Mouse (Mus musculus): ENCODE measurements around the gene Acvr2b. TPM values are rescaled to one million over a fixed set of nuclear protein-coding genes. Genes with fewer than 3 reads are reported as not detected.
A peak's percentile ranks its signal among the peaks of the same experiment; 100 is the strongest.

Acvr2b gene
- polyA plus RNA-seq, 1 experiment from 2014 or later: 7.0 TPM

DNA sequence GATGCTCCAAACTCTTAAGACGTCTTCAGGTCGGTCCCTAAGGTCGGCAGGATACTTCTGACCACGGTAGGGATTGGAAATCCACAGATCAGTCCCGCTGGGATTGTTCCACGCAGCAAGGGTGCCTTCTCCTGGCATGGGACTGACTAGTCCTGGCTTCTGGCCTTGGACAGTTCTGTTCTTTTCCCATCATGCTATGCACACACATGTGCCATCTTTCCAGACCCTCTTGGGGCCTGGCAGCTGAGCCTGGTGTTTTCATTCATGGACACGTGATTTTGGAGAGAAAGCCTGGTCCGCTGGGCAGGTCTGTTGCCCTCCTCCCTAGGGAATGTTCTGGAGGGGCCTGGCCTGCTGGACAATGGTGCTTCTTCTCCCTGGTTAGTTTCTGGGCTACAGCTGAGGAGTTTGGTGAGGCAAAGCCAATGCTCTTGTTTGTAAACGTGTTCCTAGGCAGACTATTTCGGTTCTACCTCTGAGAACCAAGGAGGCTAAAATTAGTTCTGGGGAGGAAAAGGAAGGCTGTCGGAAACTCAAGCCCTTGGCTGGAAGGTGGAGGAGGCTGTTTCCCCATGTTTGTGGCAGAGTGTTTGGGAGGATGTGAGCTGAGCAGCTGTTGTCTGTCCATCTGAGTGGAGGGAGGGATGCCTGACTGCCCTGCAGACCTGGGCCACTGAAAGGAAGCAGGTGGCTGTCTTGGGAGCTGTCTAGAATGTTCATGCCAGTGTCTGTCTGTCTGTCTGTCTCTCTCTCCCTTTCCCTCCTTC lies 7.2 kb downstream of the Acvr2b start:
- Histone ChIP-seq H3K9me3 (replicated peaks) (peaks cover 11% of the 10 kb centered on the region; the same call in 1 of the 2 replicates), H3K36me3 (peaks cover 5% of the 10 kb centered on the region), H3K27ac (no peak overlapping the region), H3K4me1 (peaks cover 20% of the 10 kb centered on the region), H3K27me3 (replicated peaks) (peaks cover 15% of the 10 kb centered on the region), H3K9ac (no peak overlapping the region), H3K4me3 (no peak overlapping the region), H3K4me2 (no peak overlapping the region)
- 66% methylated on average over 11 of the region's 11 CpGs for WGBS (ENCODE audit: insufficient replicate concordance)
- no peak for ATAC-seq

DNA sequence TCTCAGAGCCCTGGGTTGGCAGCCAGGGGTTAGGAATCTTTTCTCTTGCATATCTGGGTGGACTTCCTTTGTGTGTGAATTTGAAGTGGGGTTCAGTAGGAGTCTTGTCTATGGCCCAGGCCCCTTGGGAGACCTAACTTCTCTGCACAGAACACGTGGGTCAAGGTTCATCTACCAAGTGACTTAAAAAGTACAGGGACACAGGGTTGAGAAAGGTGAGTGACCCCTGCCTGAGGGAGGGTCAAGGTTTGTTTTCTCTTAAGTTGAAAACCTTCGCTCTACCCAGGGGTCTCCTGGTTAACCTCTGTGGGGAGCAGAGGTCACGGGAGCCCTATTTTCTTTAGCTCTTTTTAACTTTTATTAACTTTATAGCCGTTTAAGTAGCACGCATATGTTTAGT lies 7.9 kb downstream of the Acvr2b start:
- WGBS (ENCODE audit: insufficient replicate concordance): 68% methylated on average over 5 of the region's 5 CpGs
- no peak overlapping the region for H3K9ac ChIP-seq
- H3K27ac ChIP-seq: no peak overlapping the region
- no peak overlapping the region for H3K4me3 ChIP-seq
- peaks cover 20% of the 10 kb centered on the region for H3K4me1 ChIP-seq
- ATAC-seq: no peak
- 0 out of 2 replicates have a peak, but pooled peaks cover 7% of the 10 kb centered on the region for H3K27me3 ChIP-seq (replicated peaks)
- H3K4me2 ChIP-seq: no peak overlapping the region
- peaks cover 5% of the 10 kb centered on the region for H3K36me3 ChIP-seq
- peaks cover 11% of the 10 kb centered on the region; the same call in 1 of the 2 replicates for H3K9me3 ChIP-seq (replicated peaks)

DNA sequence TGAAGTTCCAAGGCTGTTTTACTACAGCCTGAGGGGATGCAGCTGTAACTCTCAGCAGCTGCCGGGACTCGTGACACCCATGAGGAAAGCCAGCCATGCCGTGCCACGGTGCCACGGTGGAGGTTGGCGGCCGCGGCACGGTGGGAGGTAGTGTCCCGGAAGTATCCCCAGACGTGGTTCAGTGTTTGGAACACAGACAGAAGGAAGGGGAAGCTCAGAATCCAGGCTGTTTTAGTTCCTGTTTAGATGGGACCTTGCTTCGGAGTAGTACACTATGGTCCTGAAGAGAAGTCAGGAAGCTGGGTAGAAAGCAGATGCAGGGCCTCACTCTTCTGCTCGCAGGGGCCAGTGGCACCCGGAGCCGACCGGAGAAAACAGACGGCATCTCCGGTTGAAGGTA lies 16.1 kb downstream of the Acvr2b start:
- no peak overlapping the region for H3K27ac ChIP-seq
- peaks cover 5% of the 10 kb centered on the region; the same call in 1 of the 2 replicates for H3K9me3 ChIP-seq (replicated peaks)
- no peak for ATAC-seq
- H3K4me2 ChIP-seq: no peak overlapping the region
- no peak overlapping the region for H3K4me3 ChIP-seq
- no peaks in the 10 kb centered on the region for H3K27me3 ChIP-seq (replicated peaks)
- 69% methylated on average over 18 of the region's 18 CpGs for WGBS (ENCODE audit: insufficient replicate concordance)
- H3K4me1 ChIP-seq: no peaks in the 10 kb centered on the region; the same call in 1 of the 2 replicates
- no peak overlapping the region for H3K9ac ChIP-seq
- no peaks in the 10 kb centered on the region for H3K36me3 ChIP-seq

GRCm38 (mm10) chr9:119419852-119420438 lies 18.0 kb downstream of the Acvr2b start:
- no peak for ATAC-seq
- no peaks in the 10 kb centered on the region for H3K9me3 ChIP-seq (replicated peaks)
- H3K27ac ChIP-seq: no peak overlapping the region
- H3K36me3 ChIP-seq: no peaks in the 10 kb centered on the region
- no peak overlapping the region for H3K4me3 ChIP-seq
- 68% methylated on average over 12 of the region's 12 CpGs for WGBS (ENCODE audit: insufficient replicate concordance)
- no peak overlapping the region for H3K4me2 ChIP-seq
- H3K27me3 ChIP-seq (replicated peaks): no peaks in the 10 kb centered on the region
- no peak overlapping the region for H3K9ac ChIP-seq
- peaks cover 8% of the 10 kb centered on the region for H3K4me1 ChIP-seq

DNA sequence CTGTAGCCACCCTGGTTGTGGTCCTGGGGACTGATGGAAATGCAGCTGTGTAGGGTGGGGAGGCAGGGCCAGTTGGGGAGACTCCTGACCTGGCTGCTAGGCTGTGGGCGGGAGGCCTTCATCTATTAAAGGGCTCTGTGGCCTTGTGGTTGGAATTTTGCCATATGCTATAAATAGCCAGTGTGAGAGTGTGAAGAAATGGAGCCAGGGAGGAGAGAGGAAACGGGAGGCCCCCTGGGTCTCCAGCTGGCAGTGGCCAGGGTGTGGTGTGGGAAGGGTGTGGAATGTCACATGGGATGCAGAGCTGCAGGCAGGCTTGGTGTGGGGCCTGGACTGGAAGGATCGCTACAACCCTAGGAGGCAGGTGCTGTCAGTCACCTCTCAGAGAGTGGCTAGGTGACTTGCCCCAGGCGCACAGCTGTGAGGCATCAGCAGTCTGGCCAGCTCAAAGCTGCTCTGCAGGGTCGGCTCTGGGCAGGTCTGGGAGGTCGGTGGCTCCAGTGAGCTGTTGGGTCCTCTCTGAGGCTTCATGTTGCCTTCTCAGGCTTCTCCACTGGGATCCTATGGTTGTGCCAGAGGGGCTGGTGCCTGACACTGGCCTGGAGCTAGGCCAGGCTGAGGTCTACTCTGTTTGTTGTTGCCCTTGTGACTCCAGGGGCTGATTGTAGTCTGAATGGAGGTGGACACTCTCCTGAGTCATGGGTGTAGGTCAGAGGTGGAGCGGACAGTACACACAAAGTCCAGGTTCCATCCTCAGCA lies 23.5 kb downstream of the Acvr2b start:
- H3K9me3 ChIP-seq (replicated peaks): no peaks in the 10 kb centered on the region
- H3K4me2 ChIP-seq: no peak overlapping the region
- no peaks in the 10 kb centered on the region for H3K27me3 ChIP-seq (replicated peaks)
- peaks cover 4% of the 10 kb centered on the region; the same call in 1 of the 2 replicates for H3K36me3 ChIP-seq
- peak; percentile 36 for ATAC-seq
- H3K4me1 ChIP-seq: peaks cover 24% of the 10 kb centered on the region
- H3K4me3 ChIP-seq: no peak overlapping the region
- WGBS (ENCODE audit: insufficient replicate concordance): 39% methylated on average over 7 of the region's 7 CpGs
- no peak overlapping the region for H3K9ac ChIP-seq
- peak overlapping the region; percentile 3; the same call in 1 of the 2 replicates for H3K27ac ChIP-seq

GRCm38 (mm10) chr9:119425976-119426415 lies 24.1 kb downstream of the Acvr2b start:
- Histone ChIP-seq H3K36me3 (peaks cover 4% of the 10 kb centered on the region; the same call in 1 of the 2 replicates), H3K4me1 (peaks cover 24% of the 10 kb centered on the region), H3K9me3 (replicated peaks) (no peaks in the 10 kb centered on the region), H3K4me2 (no peak overlapping the region), H3K4me3 (no peak overlapping the region), H3K27ac (no peak overlapping the region), H3K9ac (no peak overlapping the region), H3K27me3 (replicated peaks) (no peaks in the 10 kb centered on the region)
- ATAC-seq: no peak
- WGBS (ENCODE audit: insufficient replicate concordance): 79% methylated on average over 13 of the region's 13 CpGs

- WGBS (ENCODE audit: insufficient replicate concordance): 77% methylated on average over 7 of the region's 7 CpGs
- no peak overlapping the region for H3K27ac ChIP-seq
- ATAC-seq: no peak
Observed at GRCm38 (mm10) chr9:119426483-119426882, 24.6 kb downstream of the Acvr2b start.

DNA sequence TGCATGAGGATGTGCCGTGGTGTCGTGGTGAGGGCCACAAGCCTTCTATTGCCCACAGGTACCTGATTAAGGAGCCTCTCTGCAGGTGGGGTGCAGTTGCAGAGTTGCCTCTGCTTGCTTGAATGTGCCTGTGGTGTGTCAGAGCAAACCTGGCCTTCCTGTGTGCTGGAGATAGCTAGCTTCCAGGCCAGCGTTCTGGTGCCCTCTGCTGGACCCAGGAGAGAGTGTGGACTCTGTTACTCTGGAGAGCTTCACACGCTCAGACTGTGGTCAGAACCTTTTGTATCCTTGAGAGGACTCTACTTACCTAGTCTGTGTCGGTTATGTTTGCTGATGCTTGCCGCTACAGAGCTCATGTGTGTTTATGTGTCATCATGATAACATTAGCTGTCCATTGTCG lies 28.4 kb downstream of the Acvr2b start:
- 45% methylated on average over 7 of the region's 7 CpGs for WGBS (ENCODE audit: insufficient replicate concordance)
- Histone ChIP-seq H3K36me3 (peaks cover 32% of the 10 kb centered on the region), H3K4me1 (peaks cover 12% of the 10 kb centered on the region), H3K9ac (no peak overlapping the region), H3K27me3 (replicated peaks) (no peaks in the 10 kb centered on the region), H3K4me2 (no peak overlapping the region), H3K27ac (no peak overlapping the region), H3K9me3 (replicated peaks) (no peaks in the 10 kb centered on the region), H3K4me3 (no peak overlapping the region)
- ATAC-seq: peak; percentile 54

More at GRCm38 (mm10) chr9:119426483-119426882, 24.6 kb downstream of the Acvr2b start:
- Histone ChIP-seq H3K9ac (no peak overlapping the region), H3K27me3 (replicated peaks) (no peaks in the 10 kb centered on the region), H3K36me3 (peaks cover 4% of the 10 kb centered on the region; the same call in 1 of the 2 replicates), H3K4me3 (no peak overlapping the region), H3K9me3 (replicated peaks) (no peaks in the 10 kb centered on the region), H3K4me1 (peaks cover 24% of the 10 kb centered on the region), H3K4me2 (no peak overlapping the region)

- ATAC-seq: no peak
- Histone ChIP-seq H3K4me2 (no peak overlapping the region), H3K27me3 (replicated peaks) (no peaks in the 10 kb centered on the region), H3K4me3 (no peak overlapping the region), H3K27ac (no peak overlapping the region), H3K36me3 (peaks cover 29% of the 10 kb centered on the region), H3K9me3 (replicated peaks) (no peaks in the 10 kb centered on the region), H3K9ac (no peak overlapping the region), H3K4me1 (peaks cover 10% of the 10 kb centered on the region; the same call in 1 of the 2 replicates)
- WGBS (ENCODE audit: insufficient replicate concordance): 33% methylated on average over 2 of the region's 2 CpGs
Observed at GRCm38 (mm10) chr9:119435855-119436254, 33.9 kb downstream of the Acvr2b start.

DNA sequence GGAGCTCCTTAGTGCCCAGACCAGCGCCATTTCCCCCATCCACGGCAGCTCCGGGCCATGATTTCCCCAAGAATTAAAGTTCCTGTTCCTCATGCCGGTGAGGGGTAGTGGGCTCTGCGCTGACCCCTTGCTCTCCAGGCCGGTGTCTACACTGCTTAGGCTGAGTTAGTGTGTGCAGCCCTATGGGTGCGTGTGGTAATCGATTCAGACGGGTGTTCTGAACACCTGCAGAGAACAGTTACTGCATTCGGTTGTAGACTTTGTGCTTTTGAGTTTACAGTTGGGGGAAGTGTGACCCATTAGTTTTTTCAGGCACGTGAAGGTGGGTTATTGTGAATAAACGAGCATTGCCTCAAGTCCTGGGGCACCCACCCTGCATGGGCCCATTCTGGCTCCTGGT lies 36.1 kb downstream of the Acvr2b start:
- H3K4me3 ChIP-seq: no peak overlapping the region
- no peak for ATAC-seq
- H3K27me3 ChIP-seq (replicated peaks): no peaks in the 10 kb centered on the region
- no peaks in the 10 kb centered on the region for H3K9me3 ChIP-seq (replicated peaks)
- H3K4me1 ChIP-seq: peaks cover 10% of the 10 kb centered on the region; the same call in 1 of the 2 replicates
- H3K9ac ChIP-seq: no peak overlapping the region
- WGBS (ENCODE audit: insufficient replicate concordance): 79% methylated on average over 12 of the region's 12 CpGs
- peaks cover 15% of the 10 kb centered on the region for H3K36me3 ChIP-seq
- H3K27ac ChIP-seq: no peak overlapping the region
- H3K4me2 ChIP-seq: no peak overlapping the region

- H3K9ac ChIP-seq: no peak overlapping the region
- H3K9me3 ChIP-seq (replicated peaks): no peaks in the 10 kb centered on the region
- peaks cover 12% of the 10 kb centered on the region; the same call in 1 of the 2 replicates for H3K36me3 ChIP-seq
- WGBS (ENCODE audit: insufficient replicate concordance): 70% methylated on average over 9 of the region's 9 CpGs
- H3K4me2 ChIP-seq: no peak overlapping the region
- H3K4me3 ChIP-seq: no peak overlapping the region
- ATAC-seq: no peak
- no peak overlapping the region for H3K27ac ChIP-seq
- peaks cover 10% of the 10 kb centered on the region; the same call in 1 of the 2 replicates for H3K4me1 ChIP-seq
- H3K27me3 ChIP-seq (replicated peaks): no peaks in the 10 kb centered on the region
Observed at GRCm38 (mm10) chr9:119438498-119439000, 36.6 kb downstream of the Acvr2b start.

Measured in liver, embryonic 12.5 days (tissue).